Mouse (Mus musculus) heart, adult 8-10 months (tissue): ENCODE measurements around the gene Gm20547. TPM values are rescaled to one million over a fixed set of nuclear protein-coding genes. Genes with fewer than 3 reads are reported as not detected.
"Not testable (repeated sequence)": the region's sequence is repeated elsewhere in the genome, so short reads cannot be mapped to it uniquely, and the experiment has no call there.

Source experiments
- DNase-seq: peaks from one replicate; pipeline ENCODE4 v3.0.0; 2022; ENCODE audit warnings: low spot score
- total RNA-seq, 4 experiments: library from RNA; stranded (reverse); gene quantifications; 2 replicates each; pipeline ENCODE4 v1.2.4; 2022

Gene Gm20547
- not detected for total RNA-seq

DNA sequence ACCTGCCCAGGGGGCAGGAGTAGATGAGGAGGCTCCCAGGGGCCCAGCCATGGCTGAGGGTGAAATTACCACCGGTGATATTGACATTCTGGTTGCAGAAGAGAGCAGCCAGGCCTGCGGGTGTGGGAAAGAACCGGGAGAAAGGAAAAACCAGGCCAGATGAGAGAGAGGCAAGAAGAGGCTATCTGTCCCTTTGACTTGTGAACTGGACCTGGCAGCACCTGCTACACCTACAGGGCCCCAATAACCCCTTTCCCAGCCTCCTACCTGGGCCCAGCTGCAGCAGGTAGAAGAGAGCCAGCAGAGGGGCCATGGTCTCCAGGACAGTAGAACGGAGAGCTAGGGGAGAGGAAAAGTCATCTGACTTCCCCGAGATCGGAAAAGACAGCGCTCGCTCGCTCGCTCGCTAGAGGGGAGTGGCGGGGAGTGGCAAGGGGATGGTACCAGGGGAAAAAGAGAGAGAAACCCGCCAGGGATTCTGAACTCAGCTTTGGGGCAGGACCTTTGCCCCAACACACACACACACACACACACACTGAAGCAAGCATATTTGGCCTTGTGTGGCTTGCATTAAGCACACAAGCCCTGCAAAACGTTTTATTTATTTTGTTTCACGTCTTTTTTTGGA is at the start of gene Gm20547:
Gene Gm20547, minus strand, starts transcription at position 360 of the 628 bp plus-strand sequence.
- DNase-seq, result no peak

DNA sequence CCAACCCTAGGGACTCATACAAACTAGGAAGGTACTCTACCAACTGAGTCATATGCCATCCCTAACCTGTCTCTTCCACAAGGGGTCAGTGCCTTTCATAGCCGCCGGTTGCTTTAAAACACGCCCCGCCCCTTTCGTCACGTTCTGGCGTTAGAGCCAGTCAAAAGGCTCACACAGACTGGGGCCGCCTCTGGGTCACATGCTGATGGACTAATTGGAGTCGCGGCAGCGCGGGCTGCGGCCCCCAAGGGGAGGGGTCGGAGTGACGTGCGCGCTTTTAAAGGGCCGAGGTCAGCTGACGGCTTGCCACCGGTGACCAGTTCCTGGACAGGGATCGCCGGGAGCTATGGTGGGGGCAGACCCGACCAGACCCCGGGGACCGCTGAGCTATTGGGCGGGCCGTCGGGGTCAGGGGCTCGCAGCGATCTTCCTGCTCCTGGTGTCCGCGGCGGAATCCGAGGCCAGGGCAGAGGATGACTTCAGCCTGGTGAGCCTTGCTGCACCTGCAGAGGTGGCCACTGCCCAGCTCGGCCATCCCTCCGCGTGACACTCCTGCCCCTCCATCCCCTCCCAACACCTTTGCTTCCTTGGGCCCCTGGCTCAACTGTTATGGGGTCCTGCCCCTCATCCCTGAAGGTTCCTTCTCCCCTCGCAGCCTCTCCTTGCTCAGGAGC is 49.4 kb upstream of the Gm20547 start, which contains the start of gene Neu1:
Gene Neu1, plus strand, starts transcription at position 193 of the 674 bp plus-strand sequence.
- peak; percentile 99 for DNase-seq

DNA sequence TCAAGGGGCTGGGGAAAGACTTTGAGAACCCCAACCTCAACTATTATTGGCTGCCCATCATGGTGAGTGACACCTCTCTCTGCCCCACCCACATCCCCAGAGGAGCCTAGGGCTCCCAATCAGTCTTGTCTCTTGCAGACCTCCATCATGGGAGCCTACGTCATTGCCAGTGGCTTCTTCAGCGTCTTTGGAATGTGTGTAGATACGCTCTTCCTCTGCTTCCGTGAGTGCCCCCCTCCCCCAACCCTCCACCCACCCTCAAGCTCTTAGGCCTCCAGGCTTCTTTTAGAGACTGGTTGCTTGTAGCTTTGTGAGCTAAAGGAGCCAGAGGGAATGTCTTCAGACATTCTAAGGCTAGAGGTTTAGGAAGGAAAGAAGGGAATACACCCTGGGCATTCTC is 47.0 kb upstream of the Gm20547 start:
- no peak for DNase-seq

DNA sequence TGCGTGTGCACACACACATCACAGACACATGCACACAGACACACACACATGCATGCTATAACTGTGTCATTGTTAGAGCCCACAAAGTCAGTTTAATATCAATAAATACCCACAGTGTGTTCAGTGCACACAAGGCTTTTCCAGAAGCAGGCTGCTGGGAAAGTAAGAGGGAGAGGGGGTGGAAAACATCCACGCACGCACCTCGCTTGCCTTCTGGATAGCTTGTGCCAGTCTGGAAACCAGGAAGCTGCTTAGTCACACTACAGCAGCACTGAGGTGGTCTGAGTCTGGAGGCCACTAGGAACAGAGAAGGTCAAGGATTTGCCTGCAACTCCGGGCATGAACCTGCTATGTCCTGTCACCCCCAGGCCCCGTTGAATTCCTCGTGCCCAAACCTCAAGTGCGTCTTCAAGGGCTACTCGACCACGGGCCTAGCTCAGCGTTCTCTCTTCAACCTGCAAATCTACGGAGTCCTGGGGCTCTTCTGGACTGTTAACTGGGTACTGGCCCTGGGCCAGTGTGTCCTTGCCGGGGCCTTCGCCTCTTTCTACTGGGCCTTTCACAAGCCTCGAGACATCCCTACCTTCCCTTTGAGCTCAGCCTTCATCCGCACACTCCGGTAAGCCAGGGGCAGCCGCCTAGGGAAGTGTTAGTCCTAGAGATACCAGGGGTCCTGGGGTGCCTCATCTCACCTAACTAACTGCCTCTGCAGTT is 45.6 kb upstream of the Gm20547 start:
- no peak for DNase-seq

DNA sequence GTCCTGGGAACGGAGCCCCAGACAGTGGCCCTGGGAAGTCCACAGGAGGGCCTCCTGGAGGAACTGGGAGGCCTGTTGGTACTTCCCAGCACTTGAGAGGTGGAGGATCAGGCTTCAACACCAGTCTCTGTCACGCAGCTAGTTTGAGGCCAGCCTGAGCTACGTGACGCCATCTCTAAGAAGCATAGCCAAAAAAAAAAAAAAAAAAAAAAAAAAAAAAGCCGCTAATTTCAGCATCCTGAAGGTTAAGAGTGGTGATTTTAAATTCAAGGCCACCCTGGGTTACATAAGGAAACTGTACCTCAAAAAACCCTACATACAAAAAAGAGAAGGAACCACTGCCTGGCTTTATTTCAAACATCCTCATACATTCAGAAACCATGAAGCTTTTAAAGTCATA is 42.4 kb upstream of the Gm20547 start:
- no peak for DNase-seq

DNA sequence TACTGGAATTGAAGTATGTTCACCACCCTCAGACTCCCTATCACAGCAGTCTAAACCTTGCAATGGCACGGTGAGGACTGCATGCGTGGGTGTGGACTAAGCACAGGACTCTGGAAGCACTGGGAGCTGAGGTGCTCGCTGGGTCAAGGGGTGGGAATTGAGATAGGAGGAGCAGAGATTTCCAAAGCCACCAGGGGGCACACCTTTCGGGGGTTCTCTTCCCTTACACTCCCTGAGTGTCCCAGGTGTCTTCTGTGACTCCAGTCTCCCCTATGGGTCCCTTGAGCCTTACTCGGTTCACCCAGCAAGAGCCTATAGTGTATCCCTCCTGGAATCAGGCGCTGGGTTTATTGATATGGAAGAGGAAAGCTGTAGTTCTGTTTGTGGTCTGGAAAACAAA is 41.1 kb upstream of the Gm20547 start:
- no peak for DNase-seq

DNA sequence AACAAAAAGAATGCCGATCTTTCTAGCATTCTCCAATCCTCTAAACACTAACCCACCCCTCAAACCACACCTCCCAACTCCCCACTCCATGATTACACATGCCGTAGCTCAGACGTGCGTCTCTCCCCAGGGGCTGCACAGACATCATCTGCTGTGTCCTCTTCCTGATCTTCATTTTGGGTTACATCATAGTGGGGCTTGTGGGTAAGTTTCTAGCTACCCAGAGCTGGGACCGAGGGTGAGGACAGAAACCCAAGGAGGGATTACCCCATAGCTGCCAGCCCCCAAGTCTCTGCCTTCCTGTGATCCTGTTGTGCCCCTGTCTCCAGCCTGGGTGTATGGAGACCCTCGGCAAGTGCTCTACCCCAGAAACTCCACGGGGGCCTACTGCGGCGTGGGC is 35.3 kb upstream of the Gm20547 start:
- DNase-seq, result no peak

DNA sequence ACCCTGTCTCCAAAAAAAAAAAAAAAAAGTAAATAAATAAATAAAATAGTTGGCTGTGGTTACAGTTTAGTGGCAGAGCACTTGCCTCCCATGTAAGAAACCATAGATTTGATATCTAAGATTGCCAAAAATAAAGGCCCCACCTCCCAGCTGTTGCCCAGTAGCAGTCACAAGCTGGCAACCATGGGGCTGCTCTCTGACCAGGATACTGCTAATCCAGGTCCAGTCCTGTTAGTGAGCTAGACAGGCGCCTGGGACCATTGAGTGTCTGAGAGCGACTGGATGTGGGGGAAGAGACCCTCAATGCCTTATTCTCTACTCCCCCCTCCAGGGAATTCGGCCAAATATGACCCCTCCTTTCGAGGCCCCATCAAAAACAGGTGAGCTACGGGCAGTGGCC is 34.5 kb upstream of the Gm20547 start:
- DNase-seq, result no peak

DNA sequence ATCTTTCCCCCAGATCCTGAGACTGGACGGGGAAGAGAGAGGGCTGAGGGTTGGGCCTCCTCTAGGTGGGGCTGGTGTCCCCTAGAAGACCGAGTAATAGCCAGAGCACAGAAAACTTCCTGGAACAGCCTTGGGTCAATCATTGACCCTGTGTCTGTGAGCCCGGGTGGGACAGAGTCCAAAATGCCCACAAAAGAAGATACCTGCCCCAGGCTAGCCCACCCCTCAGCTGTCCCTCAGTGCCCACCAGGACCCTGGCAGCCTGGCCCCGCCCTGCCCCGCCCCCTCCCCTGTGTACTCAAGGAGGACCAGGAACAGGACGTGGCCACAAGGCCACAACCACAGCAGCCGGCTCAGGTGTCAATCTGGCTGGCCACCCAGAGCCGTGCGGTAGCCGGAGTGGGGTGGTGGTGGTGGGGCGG is 33.6 kb upstream of the Gm20547 start:
- no peak for DNase-seq

DNA sequence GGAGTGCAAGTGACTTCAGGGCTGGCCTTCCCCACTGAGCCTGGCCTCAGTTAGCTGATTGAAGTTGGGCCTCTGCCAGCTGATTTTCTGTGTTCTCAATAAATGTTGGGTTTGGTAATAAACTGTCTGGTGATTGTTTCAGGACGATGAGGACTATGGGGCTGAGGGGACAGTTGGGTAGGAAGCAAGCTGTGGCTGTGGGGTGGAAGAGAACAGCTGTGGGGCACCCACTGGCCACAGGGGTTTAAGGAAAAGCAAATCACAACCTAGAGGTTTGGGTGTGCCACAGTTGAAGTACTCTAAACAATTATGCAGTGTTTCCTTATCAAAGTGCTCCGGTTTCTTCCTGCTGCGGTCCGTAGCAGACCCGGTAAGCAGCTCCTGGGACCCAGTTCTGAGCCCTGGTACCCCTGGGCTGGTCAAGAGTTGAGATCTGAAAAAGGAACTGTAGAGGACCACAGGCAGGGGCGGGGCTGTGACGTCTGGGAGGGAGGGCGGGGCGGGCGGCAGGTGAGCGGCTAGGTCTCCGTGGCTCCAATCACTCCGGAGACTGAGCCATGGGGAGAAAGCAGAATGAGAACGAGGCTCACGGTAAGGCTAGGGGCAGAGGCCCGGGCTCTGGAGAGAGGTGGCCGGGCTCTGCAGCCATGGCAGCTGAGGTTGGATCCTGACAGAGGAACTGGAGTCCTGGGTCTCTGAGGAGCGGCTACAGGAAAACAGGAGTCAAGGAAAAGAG is 32.3 kb upstream of the Gm20547 start, which contains the start of gene Slc44a4:
Gene Slc44a4, plus strand, starts transcription at position 537 of the 736 bp plus-strand sequence.
- DNase-seq, result no peak

DNA sequence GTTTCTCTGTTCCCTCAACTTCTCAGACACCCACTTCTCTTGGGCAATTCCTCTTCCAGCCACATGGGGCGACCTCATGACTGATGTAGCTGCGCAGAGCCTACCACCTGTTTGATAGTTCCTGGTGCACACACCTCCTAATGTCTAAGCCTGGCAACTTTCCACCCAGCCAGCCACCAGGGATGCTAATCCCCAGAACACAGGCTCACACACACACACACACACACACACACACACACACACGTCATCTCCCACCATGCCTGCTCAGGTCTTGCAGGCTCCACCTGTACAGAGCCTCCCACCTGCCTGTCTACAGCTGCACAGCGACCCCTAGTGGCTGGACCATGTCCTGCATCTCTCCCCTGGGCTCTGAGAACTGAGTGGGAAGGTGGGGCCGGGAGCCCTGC is 30.1 kb upstream of the Gm20547 start:
- peak; percentile 64 for DNase-seq

DNA sequence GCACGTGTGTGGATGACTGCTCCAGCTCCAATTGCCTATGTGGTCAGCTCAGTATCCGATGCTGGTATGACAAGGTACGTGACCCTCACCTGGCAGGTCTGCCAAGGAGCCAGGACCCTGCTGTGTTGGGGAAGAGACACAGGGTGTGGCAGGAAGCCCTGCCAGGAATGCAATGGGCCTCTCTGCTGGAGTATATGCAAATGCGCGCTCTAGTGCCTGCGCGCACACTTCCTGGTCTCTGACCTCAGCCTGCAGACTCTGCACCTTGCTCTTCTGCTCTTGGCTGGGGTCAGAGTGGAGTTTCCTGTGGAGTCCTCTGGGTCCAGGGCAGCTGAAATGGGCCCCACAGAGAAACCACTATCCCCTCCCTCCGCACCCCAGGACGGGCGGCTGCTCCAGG is 29.1 kb upstream of the Gm20547 start:
- no peak for DNase-seq

DNA sequence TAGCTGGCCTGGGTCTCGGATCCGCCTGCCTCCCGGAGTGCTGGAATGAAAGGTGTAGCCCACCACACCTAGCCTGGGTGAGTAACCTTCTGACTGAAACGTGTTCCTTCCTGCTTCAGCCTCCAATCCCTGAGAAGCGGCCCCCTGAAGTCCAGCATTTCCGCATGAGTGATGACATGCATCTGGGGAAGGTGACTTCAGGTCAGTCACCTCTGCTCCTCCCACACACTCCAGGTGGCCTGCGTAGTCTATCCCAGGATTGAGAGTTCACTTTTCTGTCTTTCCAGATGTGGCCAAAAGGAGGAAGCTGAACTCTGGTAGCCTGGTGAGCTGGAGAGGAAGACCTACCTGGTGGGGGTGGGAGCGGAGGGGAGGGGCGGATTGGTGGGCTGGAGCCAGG is 21.1 kb upstream of the Gm20547 start:
- no peak for DNase-seq

DNA sequence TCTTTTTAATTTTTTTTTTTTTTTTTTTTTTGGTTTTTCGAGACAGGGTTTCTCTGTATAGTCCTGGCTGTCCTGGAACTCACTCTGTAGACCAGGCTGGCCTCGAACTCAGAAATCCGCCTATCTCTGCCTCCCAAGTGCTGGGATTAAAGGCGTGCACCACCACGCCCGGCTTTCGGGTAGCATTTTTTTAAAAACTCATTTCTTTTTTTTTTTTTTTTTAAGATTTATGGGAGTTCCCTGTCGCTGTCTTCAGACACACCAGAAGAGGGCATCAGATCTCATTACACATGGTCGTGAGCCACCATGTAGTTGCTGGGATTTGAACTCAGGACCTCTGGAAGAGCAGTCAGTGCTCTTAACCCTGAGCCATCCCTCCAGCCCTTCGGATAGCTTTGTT is 20.1 kb upstream of the Gm20547 start:
- DNase-seq, result not testable (repeated sequence)

DNA sequence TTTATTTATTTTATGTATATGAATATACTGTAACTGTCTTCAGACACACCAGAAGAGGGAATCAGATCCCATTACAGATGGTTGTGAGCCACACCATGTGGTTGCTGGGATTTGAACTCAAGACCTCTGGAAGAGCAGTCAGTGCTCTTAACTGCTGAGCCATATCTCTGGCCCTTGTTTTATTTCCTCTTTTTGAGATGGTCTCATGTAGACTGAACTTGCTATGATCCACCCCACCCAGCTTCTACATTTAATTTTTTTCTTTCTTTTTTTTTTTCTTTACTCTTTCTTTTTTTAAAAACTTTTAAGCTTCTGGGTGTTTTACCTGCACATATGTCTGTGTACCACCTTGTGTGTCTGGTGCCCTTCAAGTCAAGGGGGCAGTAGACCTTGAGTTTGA is 19.0 kb upstream of the Gm20547 start:
- not testable (repeated sequence) for DNase-seq

DNA sequence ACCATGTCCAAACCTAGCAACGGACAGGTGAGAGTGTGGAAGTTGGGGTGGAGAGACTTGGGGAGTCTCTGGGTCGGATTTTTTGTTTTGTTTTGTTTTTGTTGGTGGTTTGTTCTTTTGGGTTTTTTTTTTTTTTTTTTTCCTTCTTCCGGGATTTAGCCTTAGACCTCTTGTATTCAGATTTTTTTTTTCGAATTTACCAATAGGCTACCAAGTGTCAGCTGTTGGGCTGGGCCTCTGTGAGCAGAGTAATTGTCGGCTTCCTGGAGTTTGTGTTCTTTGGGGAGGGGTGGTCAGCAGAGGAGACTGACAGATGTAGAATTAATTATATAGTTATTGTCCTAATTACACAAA is 18.0 kb upstream of the Gm20547 start:
- DNase-seq, result peak; percentile 26

DNA sequence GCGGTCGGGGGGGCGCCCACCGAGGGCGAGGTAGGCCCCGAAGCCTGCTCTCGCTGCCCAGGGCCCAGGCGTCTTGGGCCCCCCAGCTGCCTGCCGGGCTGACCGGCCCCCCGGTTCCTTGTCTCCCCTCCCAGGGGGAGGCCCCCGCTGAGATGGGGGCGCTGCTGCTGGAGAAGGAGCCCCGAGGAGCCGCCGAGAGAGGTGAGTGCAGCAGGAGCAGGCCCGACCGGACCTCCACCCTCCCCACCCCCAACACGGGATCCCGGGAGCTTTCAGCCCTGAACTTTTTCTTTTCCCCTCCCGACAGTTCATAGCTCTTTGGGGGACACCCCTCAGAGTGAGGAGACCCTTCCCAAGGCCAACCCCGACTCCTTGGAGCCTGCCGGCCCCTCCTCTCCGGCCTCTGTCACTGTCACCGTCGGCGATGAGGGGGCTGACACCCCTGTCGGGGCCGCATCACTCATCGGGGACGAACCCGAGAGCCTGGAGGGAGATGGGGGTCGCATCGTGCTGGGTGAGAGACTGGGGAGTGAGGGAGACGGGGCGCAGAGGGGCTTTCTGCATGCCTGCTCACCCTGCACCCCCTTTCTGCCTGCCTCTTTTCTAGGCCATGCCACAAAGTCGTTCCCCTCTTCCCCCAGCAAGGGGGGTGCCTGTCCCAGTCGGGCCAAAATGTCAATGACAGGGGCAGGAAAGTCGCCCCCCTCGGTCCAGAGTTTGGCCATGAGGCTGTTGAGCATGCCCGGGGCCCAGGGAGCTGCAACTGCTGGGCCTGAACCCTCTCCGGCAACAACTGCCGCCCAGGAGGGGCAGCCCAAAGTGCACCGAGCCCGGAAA is 17.4 kb upstream of the Gm20547 start:
- DNase-seq, result peak; percentile 48

DNA sequence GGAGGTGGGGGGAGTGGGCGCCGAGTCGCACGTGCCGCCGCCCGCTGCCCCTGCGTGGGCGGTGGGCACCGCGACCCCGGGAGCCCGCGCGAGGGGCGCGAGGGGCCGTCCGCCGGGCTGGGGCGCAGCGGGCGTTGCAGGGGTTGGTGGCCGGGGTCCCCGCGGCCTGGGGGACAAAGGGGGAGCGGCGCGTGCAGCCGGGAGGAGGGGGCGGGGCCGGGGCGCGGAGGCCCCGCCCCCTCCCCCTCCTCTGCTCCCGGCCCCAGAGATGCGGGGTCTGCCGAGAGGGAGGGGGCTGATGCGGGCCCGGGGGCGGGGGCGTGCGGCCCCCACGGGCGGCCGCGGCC is 16.8 kb upstream of the Gm20547 start:
- no peak for DNase-seq

DNA sequence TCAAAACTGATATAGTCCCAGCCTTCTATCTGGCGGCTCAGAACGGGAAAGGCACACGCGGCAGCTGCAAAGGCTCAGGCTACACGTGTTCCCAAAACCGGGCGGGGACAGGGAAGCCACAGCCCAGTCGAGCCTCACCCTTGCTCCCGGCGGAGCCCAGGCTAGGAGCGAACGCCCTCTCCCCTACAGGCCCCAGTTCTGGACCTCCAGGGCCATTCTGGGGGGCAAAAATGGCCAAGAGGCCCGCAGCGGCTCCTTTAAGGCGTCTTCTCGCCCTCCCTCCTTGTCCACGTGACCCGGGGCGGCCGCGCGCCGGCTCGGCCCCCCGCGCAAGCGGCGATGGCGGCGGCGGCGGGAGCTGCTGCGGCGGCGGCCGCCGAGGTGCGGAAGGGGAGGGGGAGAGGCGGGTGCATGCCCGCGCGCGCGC is 16.3 kb upstream of the Gm20547 start, which contains the start of the genes C2 and Ehmt2:
Gene C2, minus strand, starts transcription at position 106 of the 427 bp plus-strand sequence.
Gene Ehmt2, plus strand, starts transcription at position 310 of the 427 bp plus-strand sequence.
- peak; percentile 78 for DNase-seq

DNA sequence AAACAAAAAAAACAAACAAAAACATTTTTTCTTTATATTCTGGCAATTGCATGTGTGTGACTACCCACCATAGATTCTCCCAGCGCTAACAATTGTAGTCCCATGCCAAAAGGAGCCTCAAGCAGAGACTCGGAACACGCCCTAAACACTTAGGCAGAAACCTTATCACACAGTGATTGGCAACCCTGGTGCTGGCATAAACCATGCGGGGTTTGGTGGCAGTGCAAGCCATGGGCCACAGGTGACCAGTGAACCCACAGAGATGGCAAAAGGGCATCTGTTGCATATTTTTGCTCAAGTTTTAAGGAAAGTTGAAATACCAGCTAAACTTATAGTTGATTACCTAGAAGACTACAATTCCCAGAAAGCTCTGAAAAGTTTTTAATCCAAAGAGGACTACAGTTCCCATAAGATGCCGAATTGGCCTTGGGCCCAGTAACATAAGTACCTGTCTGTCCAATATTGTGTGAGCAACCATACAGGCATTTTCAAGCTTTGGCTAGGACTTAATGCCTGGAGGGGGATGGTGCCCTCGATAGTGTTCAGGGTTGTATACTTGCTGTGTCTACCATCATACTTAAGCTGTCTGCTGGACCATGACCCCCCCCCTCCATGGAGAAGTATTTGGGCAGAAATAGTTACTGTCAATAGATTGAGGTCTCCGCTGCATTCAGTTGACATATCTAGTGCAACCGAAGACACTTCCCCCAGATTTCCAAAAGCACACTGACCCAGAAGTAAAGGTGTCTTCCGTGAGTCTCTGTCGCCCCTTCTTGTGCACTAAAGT is 15.7 kb upstream of the Gm20547 start:
- peak; percentile 24 for DNase-seq
